Mouse (Mus musculus) forebrain, embryonic 13.5 days (tissue): ENCODE measurements around the gene Tut7. TPM values are rescaled to one million over a fixed set of nuclear protein-coding genes. Genes with fewer than 3 reads are reported as not detected.
A peak's percentile ranks its signal among the peaks of the same experiment; 100 is the strongest.

ENCODE experiments used
- ATAC-seq: fragments of 200-750 bp; cut with Nextera tagmentation; 2 replicates; pipeline ENCODE4 v1.8.0; 2017
- H3K27ac ChIP-seq: fragments of 300-500 bp; sonication (generic); 2 replicates; pipeline ENCODE4 v1.5.1; 2015; ENCODE audit warnings: inconsistent platforms, mild to moderate bottlenecking, moderate library complexity
- H3K27me3 ChIP-seq: fragments of 300-500 bp; sonication (generic); 2 replicates; pipeline ENCODE4 v1.6.1; 2015; ENCODE audit warnings: mild to moderate bottlenecking, inconsistent platforms
- H3K36me3 ChIP-seq: fragments of 300-500 bp; sonication (generic); 2 replicates; pipeline ENCODE4 v1.6.1; 2015; ENCODE audit warnings: mild to moderate bottlenecking, inconsistent platforms; ENCODE audit not compliant: poor library complexity, severe bottlenecking
- H3K4me1 ChIP-seq: fragments of 300-500 bp; sonication (generic); 2 replicates; pipeline ENCODE4 v1.6.1; 2015; ENCODE audit warnings: inconsistent platforms
- H3K4me2 ChIP-seq: fragments of 300-500 bp; sonication (generic); 2 replicates; pipeline ENCODE4 v1.6.1; 2015; ENCODE audit warnings: inconsistent platforms, mild to moderate bottlenecking, moderate library complexity
- H3K4me3 ChIP-seq: fragments of 300-500 bp; sonication (generic); 2 replicates; pipeline ENCODE4 v1.5.1; 2015; ENCODE audit warnings: mild to moderate bottlenecking, inconsistent platforms
- H3K9ac ChIP-seq: fragments of 300-500 bp; sonication (generic); 2 replicates; pipeline ENCODE4 v1.6.1; 2015; ENCODE audit warnings: mild to moderate bottlenecking, inconsistent platforms
- H3K9me3 ChIP-seq: fragments of 300-500 bp; sonication (generic); replicated peaks from 2 replicates; pipeline ENCODE4 v1.6.1; 2016; ENCODE audit warnings: inconsistent platforms
- WGBS: fragments of 180-500 bp; shearing (Covaris S2); methylation state at CpG from one replicate; pipeline ENCODE4 v1.1.7; 2015; 5-methylcytosine and 5-hydroxymethylcytosine counted together
- polyA plus RNA-seq: library from polyadenylated mRNA; unstranded; fragments of >200 nt; fragmentation: Nextera tagmentation; extraction: Ambion mirVana; gene quantifications from 2 replicates; pipeline ENCODE4 v1.2.1, GENCODE M21; 2015

Gene Tut7
- 48.2 and 56.5 TPM in 2 replicates for polyA plus RNA-seq

DNA sequence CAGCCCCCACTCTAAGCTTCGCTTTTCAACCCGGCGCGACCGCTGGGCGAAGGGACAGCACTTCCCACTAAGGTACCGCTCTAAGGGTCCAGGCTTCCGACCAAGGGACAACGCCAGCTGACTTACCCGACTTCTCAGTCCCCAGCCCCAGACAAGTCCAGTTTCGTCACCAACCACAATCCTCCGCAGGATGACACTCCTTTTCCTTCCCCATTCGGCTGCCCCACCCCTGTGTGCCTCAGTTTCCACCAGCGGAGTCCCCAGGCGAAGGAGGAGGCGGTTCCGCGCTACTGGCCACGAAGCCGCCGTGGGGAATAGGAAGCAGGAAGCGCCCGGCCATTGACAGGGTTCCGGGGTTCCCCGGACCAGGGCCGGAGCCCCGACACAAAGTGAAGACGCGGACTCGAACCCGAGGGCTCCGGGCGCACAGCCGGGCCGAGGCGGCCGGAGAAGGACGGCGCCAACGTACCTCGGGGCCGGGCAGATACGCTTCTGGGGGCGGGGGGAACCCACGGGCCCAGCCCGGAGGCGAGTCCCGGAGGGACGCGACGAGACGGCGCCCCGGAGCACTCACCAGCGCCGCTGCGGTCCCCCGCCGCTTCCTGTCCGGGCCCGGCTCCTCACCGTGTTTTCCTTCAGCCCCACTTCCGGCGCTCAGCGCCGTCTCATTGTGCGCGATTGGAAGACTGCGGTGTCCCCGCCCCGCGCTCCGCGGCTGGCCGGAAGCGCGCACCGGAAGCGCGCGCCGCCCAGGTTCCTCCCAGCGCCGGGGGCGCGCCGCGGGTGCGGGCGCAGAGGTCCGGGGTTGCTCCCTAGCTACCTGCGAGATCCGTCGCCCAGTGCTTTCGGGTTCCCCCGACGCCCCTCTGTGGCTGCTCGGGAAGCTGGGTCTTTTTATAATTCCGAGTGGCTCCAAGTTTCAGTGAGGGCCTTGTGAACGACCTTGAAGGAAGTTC, at the start of gene Tut7:
Gene Tut7, minus strand, starts transcription at position 641 of the 956 bp plus-strand sequence.
- under 1% methylated on average over 81 of the region's 100 CpGs for WGBS
- Histone ChIP-seq H3K36me3 (peaks cover 9% of the 10 kb centered on the region; the same call in 1 of the 2 replicates), H3K27ac (peak within 1 kb of the TSS; percentile 90), H3K27me3 (no peaks in the 10 kb centered on the region), H3K9me3 (no peaks in the 10 kb centered on the region), H3K9ac (peak within 1 kb of the TSS; percentile 84), H3K4me3 (peak within 1 kb of the TSS; percentile 83), H3K4me2 (peak within 1 kb of the TSS; percentile 86), H3K4me1 (peaks cover 38% of the 10 kb centered on the region)
- peak; percentile 99 for ATAC-seq

GRCm38 (mm10) chr13:59872446-59872845, 49.5 kb upstream of the Tut7 start:
- no peak overlapping the region for H3K4me2 ChIP-seq
- 83% methylated on average over 7 of the region's 7 CpGs for WGBS

GRCm38 (mm10) chr13:59870004-59870403, 47.1 kb upstream of the Tut7 start:
- ATAC-seq = no peak

More at GRCm38 (mm10) chr13:59872446-59872845, 49.5 kb upstream of the Tut7 start:
- Histone ChIP-seq H3K27ac (no peak overlapping the region), H3K4me3 (no peak overlapping the region), H3K9ac (no peak overlapping the region), H3K4me1 (no peaks in the 10 kb centered on the region), H3K27me3 (no peaks in the 10 kb centered on the region), H3K9me3 (no peaks in the 10 kb centered on the region), H3K36me3 (no peaks in the 10 kb centered on the region)
- ATAC-seq = no peak

GRCm38 (mm10) chr13:59868011-59868649, 45.2 kb upstream of the Tut7 start:
- no peak for ATAC-seq
- 81% methylated on average over 9 of the region's 9 CpGs for WGBS
- no peak overlapping the region for H3K9ac ChIP-seq

More at GRCm38 (mm10) chr13:59870004-59870403, 47.1 kb upstream of the Tut7 start:
- H3K4me2 ChIP-seq = no peak overlapping the region
- H3K27me3 ChIP-seq = no peaks in the 10 kb centered on the region
- no peaks in the 10 kb centered on the region for H3K9me3 ChIP-seq
- H3K4me3 ChIP-seq = no peak overlapping the region
- WGBS = 81% methylated on average over 5 of the region's 5 CpGs
- no peaks in the 10 kb centered on the region for H3K36me3 ChIP-seq
- no peaks in the 10 kb centered on the region for H3K4me1 ChIP-seq
- no peak overlapping the region for H3K27ac ChIP-seq
- H3K9ac ChIP-seq = no peak overlapping the region

GRCm38 (mm10) chr13:59867103-59867502, 44.2 kb upstream of the Tut7 start:
- Histone ChIP-seq H3K9ac (no peak overlapping the region), H3K36me3 (no peaks in the 10 kb centered on the region), H3K27me3 (no peaks in the 10 kb centered on the region), H3K4me3 (no peak overlapping the region), H3K4me1 (no peaks in the 10 kb centered on the region), H3K27ac (no peak overlapping the region), H3K4me2 (no peak overlapping the region), H3K9me3 (no peaks in the 10 kb centered on the region)
- WGBS = 87% methylated on average over 7 of the region's 7 CpGs
- ATAC-seq = no peak

More at GRCm38 (mm10) chr13:59868011-59868649, 45.2 kb upstream of the Tut7 start:
- no peaks in the 10 kb centered on the region for H3K9me3 ChIP-seq
- no peak overlapping the region for H3K27ac ChIP-seq
- no peaks in the 10 kb centered on the region for H3K27me3 ChIP-seq
- no peaks in the 10 kb centered on the region for H3K4me1 ChIP-seq
- H3K36me3 ChIP-seq = no peaks in the 10 kb centered on the region
- H3K4me3 ChIP-seq = no peak overlapping the region
- no peak overlapping the region for H3K4me2 ChIP-seq

DNA sequence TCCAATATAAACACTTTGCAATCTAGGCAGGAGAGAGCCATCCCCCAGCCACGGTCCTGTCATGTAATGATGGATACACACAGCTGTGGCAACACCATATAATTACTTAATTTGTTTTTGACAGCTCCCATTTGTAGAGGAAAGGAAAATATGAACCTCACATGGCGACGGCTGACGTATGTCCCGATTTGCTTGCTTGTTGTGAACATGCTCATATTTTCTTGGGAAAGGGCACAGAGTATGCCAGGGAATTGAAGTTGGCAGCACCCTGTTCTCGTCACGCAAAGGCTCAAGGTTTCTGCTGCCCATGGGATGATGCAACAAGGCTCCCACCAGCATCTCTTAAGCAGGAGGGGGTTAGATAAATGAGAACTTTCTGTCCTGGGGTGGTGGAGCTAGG, 36.6 kb upstream of the Tut7 start:
- Histone ChIP-seq H3K4me2 (no peak overlapping the region), H3K27ac (no peak overlapping the region), H3K27me3 (no peaks in the 10 kb centered on the region), H3K4me1 (no peaks in the 10 kb centered on the region), H3K4me3 (no peak overlapping the region), H3K9me3 (no peaks in the 10 kb centered on the region), H3K9ac (no peak overlapping the region), H3K36me3 (no peaks in the 10 kb centered on the region)
- 90% methylated on average over 7 of the region's 7 CpGs for WGBS
- ATAC-seq = no peak

DNA sequence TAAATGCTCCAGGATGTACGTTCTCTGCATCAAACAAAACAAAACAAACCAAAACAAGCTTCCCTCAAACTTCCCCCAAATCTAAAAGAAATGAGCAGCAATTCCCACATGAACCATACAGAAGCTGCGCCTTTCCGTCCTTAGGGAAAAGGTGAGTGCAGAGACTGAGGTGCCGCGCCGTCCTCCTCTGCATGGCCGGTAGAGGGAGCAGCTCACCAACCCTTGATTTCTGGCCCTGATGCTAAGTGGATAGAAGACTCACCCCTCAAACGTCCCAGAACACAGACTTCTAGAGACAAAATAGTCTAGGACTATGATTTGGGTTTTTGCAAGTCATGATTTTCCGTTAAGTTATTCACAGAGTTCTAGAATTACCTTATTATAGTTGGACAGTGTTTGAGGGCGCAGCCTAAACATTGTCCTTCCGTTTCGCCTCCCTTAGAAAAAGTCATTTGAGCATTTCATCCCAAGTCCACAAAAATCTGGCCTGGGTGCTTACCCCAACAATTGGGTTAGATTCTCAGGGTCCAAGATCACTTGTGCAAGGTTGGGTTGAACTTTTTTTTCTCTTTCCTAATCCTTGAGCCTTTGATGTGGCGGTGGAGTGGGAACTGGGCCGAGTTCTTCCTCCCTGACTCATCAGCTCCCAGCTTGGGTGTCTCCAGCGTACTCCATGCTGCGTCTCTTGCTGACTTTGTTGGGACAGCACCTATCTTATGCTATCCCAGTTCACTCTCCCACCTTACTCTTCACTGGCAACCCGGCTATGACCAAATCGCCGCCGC, 33.5 kb upstream of the Tut7 start:
- Histone ChIP-seq H3K9ac (no peak overlapping the region), H3K4me3 (no peak overlapping the region), H3K9me3 (no peaks in the 10 kb centered on the region), H3K36me3 (no peaks in the 10 kb centered on the region), H3K27me3 (no peaks in the 10 kb centered on the region), H3K4me1 (no peaks in the 10 kb centered on the region), H3K27ac (no peak overlapping the region), H3K4me2 (no peak overlapping the region)
- 53% methylated on average over 20 of the region's 20 CpGs for WGBS
- ATAC-seq = peak; percentile 63; the same call in 1 of the 2 replicates

- no peak overlapping the region for H3K4me3 ChIP-seq
- H3K9me3 ChIP-seq = no peaks in the 10 kb centered on the region
- no peak overlapping the region for H3K9ac ChIP-seq
- 90% methylated on average over 9 of the region's 9 CpGs for WGBS
- no peak overlapping the region for H3K4me2 ChIP-seq
- H3K36me3 ChIP-seq = no peaks in the 10 kb centered on the region
- no peaks in the 10 kb centered on the region for H3K4me1 ChIP-seq
- no peak overlapping the region for H3K27ac ChIP-seq
- H3K27me3 ChIP-seq = no peaks in the 10 kb centered on the region
- no peak for ATAC-seq
These were observed 30.5 kb upstream of the Tut7 start for GRCm38 (mm10) chr13:59853471-59853870.

DNA sequence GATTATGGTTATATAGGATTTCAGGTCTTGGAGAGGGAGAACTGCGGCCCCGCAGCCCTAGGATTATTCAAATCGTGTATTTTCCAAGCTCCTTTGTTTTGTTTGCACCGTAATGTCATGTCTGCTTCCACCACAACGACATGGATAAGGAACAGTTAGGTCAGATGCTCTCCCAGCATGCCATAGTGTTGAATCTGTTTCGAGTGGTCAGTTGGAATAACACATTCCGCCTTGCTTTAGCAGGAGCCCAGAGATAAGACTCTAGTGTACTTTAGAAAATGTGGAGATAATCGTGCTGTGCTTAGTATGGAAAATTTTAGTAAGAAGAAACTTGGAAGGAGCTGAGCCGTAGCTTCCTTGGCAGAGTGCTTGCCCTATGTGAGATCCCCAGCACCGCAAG, 27.4 kb upstream of the Tut7 start:
- Histone ChIP-seq H3K27ac (no peak overlapping the region), H3K36me3 (no peaks in the 10 kb centered on the region), H3K4me3 (no peak overlapping the region), H3K27me3 (no peaks in the 10 kb centered on the region), H3K9me3 (no peaks in the 10 kb centered on the region), H3K9ac (no peak overlapping the region), H3K4me2 (no peak overlapping the region), H3K4me1 (no peaks in the 10 kb centered on the region)
- 85% methylated on average over 10 of the region's 10 CpGs for WGBS
- no peak for ATAC-seq

- H3K27ac ChIP-seq = no peak overlapping the region
- 91% methylated on average over 5 of the region's 5 CpGs for WGBS
- H3K4me2 ChIP-seq = no peak overlapping the region
- H3K36me3 ChIP-seq = no peaks in the 10 kb centered on the region
- H3K4me1 ChIP-seq = no peaks in the 10 kb centered on the region
- no peaks in the 10 kb centered on the region for H3K27me3 ChIP-seq
- no peak for ATAC-seq
- H3K9ac ChIP-seq = no peak overlapping the region
- no peak overlapping the region for H3K4me3 ChIP-seq
- no peaks in the 10 kb centered on the region for H3K9me3 ChIP-seq
These were observed 21.7 kb upstream of the Tut7 start for GRCm38 (mm10) chr13:59844661-59845060.

- H3K4me3 ChIP-seq = no peak overlapping the region
- H3K9me3 ChIP-seq = no peaks in the 10 kb centered on the region
- H3K27ac ChIP-seq = no peak overlapping the region
- no peaks in the 10 kb centered on the region for H3K36me3 ChIP-seq
- H3K4me1 ChIP-seq = no peaks in the 10 kb centered on the region
- no peak for ATAC-seq
- WGBS = 77% methylated on average over 5 of the region's 5 CpGs
- H3K4me2 ChIP-seq = no peak overlapping the region
- H3K9ac ChIP-seq = no peak overlapping the region
- no peaks in the 10 kb centered on the region for H3K27me3 ChIP-seq
These were observed 21.0 kb upstream of the Tut7 start for GRCm38 (mm10) chr13:59843976-59844375.
